18 mouse cellular contexts compared by ENCODE assay signal in the genomic region with DNA sequence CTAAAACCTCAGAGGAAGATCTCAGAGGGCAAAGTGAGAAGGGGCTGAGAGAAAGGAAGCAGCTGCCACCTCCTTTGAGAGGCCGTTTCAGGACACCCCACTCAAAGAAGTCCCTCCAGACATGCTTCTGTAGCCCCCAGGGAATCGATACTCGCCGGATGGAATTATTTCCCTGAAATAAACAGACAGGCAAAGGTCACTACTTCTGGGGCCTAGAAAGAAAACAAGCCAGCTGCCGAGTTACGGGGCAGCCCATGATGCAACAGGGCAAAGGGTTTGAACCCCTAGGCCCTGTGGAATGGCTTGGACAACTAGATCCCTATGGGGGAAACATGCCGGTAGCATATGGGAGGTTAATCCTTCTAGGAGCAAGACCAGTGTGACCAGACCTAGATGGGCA. TPM values are rescaled to one million over a fixed set of nuclear protein-coding genes. Genes with fewer than 3 reads are reported as not detected.
A peak's percentile ranks its signal among the peaks of the same experiment; 100 is the strongest.
DNase-seq lines count a peak whose midpoint lies in the region; ATAC-seq and TF ChIP-seq lines count a peak whose summit lies in the region.
"Had no signal": no experiment of that assay in that cellular context is flagged by ENCODE, and none has a peak within 500 bp of the region (broad histone marks: within the 10 kb centered on the region; RNA-seq: fewer than 3 reads in every experiment).

No protein-coding gene starts in this region.

- WGBS in heart, embryonic 12.5 days: 78% methylated on average over 7 of the region's 7 CpGs
- 55% methylated on average over 7 of the region's 7 CpGs for WGBS in embryonic facial prominence, embryonic 10.5 days
- 46% methylated on average over 7 of the region's 7 CpGs for WGBS in liver, embryonic 16.5 days (ENCODE audit: insufficient replicate concordance)

- DNase-seq in heart, adult 11 months: peak; percentile 94
- no peak for DNase-seq in layer of hippocampus, adult 2 months (ENCODE audit: low spot score in 2 of 2)
- DNase-seq in layer of hippocampus, postnatal 14 days (ENCODE audit: low spot score in 2 of 2): no peak
- no peak for DNase-seq in embryonic facial prominence, embryonic 10.5 days (ENCODE audit: low spot score)
- DNase-seq in thymus, postnatal 14 days: no peak
- DNase-seq: adrenal gland, postnatal 25 days; cerebellum, postnatal 25 days; gastrocnemius, postnatal 14 days; left cerebral cortex, postnatal 4 days; right cerebral cortex, postnatal 14 days had no signal

- peaks cover 21% of the 10 kb centered on the region for H3K36me3 ChIP-seq in heart, embryonic 12.5 days
- peaks cover 38% of the 10 kb centered on the region for H3K36me3 ChIP-seq in embryonic facial prominence, embryonic 10.5 days (replicated peaks)
- H3K36me3 ChIP-seq in liver, embryonic 16.5 days (ENCODE audit: control insufficient read depth, insufficient read depth): no peaks in the 10 kb centered on the region

- TF ChIP-seq CTCF in layer of hippocampus, adult 2 months (conservative IDR thresholded peaks at IDR 0.05): no peak

- no peak overlapping the region for H3K4me2 ChIP-seq in heart, embryonic 12.5 days
- H3K4me2 ChIP-seq in liver, embryonic 16.5 days (ENCODE audit: low read depth, low read length): no peak overlapping the region
- H3K4me2 ChIP-seq: heart, embryonic 15.5 days had no signal

- ATAC-seq in heart, embryonic 12.5 days (ENCODE audit: insufficient number of reproducible peaks, low FRiP score): no peak
- ATAC-seq in liver, embryonic 16.5 days (ENCODE audit: low read depth): peak; percentile 30; the same call in 1 of the 2 replicates
- no peak for ATAC-seq in megakaryocyte-erythroid progenitor cell, adult 5-6 weeks (replicated peaks; ENCODE audit: low FRiP score, low TSS enrichment, poor library complexity, severe bottlenecking)
- ATAC-seq: activated CD4-positive, CD25-positive, alpha-beta regulatory T cell, adult 4 months; hindbrain, embryonic 16.5 days; midbrain, embryonic 16.5 days had no signal

- H3K9ac ChIP-seq in heart, embryonic 12.5 days: no peak overlapping the region
- H3K9ac ChIP-seq in liver, embryonic 16.5 days (ENCODE audit: low read depth, low read length): no peak overlapping the region
- H3K9ac ChIP-seq: heart, embryonic 15.5 days had no signal

- H3K27me3 ChIP-seq in heart, embryonic 12.5 days (replicated peaks): no peaks in the 10 kb centered on the region
- H3K27me3 ChIP-seq in embryonic facial prominence, embryonic 10.5 days (replicated peaks; ENCODE audit: low read depth, poor library complexity, severe bottlenecking): no peaks in the 10 kb centered on the region
- H3K27me3 ChIP-seq in liver, embryonic 16.5 days (ENCODE audit: control insufficient read depth, insufficient read depth, low read depth, low read length): no peaks in the 10 kb centered on the region
- H3K27me3 ChIP-seq: heart, embryonic 15.5 days had no signal

- H3K4me1 ChIP-seq in heart, embryonic 12.5 days (replicated peaks): peaks cover 34% of the 10 kb centered on the region
- H3K4me1 ChIP-seq in embryonic facial prominence, embryonic 10.5 days: peaks cover 23% of the 10 kb centered on the region
- H3K4me1 ChIP-seq in liver, embryonic 16.5 days (ENCODE audit: control insufficient read depth, low read depth, low read length): no peaks in the 10 kb centered on the region

- no peak overlapping the region for H3K4me3 ChIP-seq in heart, embryonic 12.5 days
- H3K4me3 ChIP-seq in layer of hippocampus, adult 2 months: no peak overlapping the region
- no peak overlapping the region for H3K4me3 ChIP-seq in embryonic facial prominence, embryonic 10.5 days
- H3K4me3 ChIP-seq in liver, embryonic 16.5 days (ENCODE audit: low read depth, low read length): no peak overlapping the region
- H3K4me3 ChIP-seq: heart, embryonic 15.5 days had no signal

- H3K27ac ChIP-seq in heart, embryonic 12.5 days (ENCODE audit: poor library complexity, severe bottlenecking): no peak overlapping the region
- H3K27ac ChIP-seq in layer of hippocampus, adult 2 months: peak overlapping the region; percentile 69
- 0 out of 2 replicates have a peak overlapping the region, but pooled peaks have one; percentile 11 for H3K27ac ChIP-seq in embryonic facial prominence, embryonic 10.5 days (replicated peaks)
- no peak overlapping the region for H3K27ac ChIP-seq in liver, embryonic 16.5 days (ENCODE audit: low read length)
- H3K27ac ChIP-seq: heart, embryonic 15.5 days; kidney, postnatal 0 days had no signal

- no peaks in the 10 kb centered on the region for H3K9me3 ChIP-seq in heart, embryonic 12.5 days (replicated peaks)
- H3K9me3 ChIP-seq in embryonic facial prominence, embryonic 10.5 days: no peaks in the 10 kb centered on the region
- H3K9me3 ChIP-seq in liver, embryonic 16.5 days (replicated peaks; ENCODE audit: control insufficient read depth, low read length): no peaks in the 10 kb centered on the region
- H3K9me3 ChIP-seq: heart, embryonic 15.5 days had no signal

RNA-seq across cellular contexts. Expression of a gene that starts 16.0 kb away (rescaled TPM):
- 3.2 and 3.7 TPM in 2 replicates for polyA plus RNA-seq in heart, embryonic 12.5 days (2016; fragmentation: Nextera tagmentation; extraction: Ambion mirVana)
- 10 to 100 TPM; 47.9 to 51.4 TPM for total RNA-seq in layer of hippocampus, adult 2 months (2021)
- 10 to 100 TPM; 47.6 to 50.2 TPM for total RNA-seq in layer of hippocampus, postnatal 14 days (2021)
- 2.4 and 2.7 TPM in 2 replicates for polyA plus RNA-seq in embryonic facial prominence, embryonic 10.5 days (2016; fragmentation: Nextera tagmentation; extraction: Ambion mirVana)
- polyA plus RNA-seq in liver, embryonic 16.5 days (2015; fragmentation: Nextera tagmentation; extraction: Ambion mirVana): 0.13 and 0.14 TPM in 2 replicates
- 3.2 and 4.0 TPM in 2 replicates for total RNA-seq in megakaryocyte-erythroid progenitor cell, adult 5-6 weeks (2014; fragmentation: Nextera tagmentation)
- total RNA-seq in megakaryocyte-erythroid progenitor cell, adult 5-6 weeks (2017): 0.61 and 1.1 TPM in 2 replicates
- polyA plus RNA-seq: activated CD4-positive, CD25-positive, alpha-beta regulatory T cell, adult 4 months had no signal

Comparison
In these comparisons a context has a peak if more than half of its experiments do, and no peak if none do; other contexts are left out.
1. H3K27ac ChIP-seq: peak in layer of hippocampus, adult 2 months (single experiment) and embryonic facial prominence, embryonic 10.5 days (single experiment); none in heart, embryonic 12.5 days (single experiment) and liver, embryonic 16.5 days (single experiment).
2. RNA of a gene that starts 16.0 kb away (total RNA-seq): 47.9 to 51.4 TPM in layer of hippocampus, adult 2 months and 47.6 to 50.2 TPM in layer of hippocampus, postnatal 14 days; 0.61 to 4.0 TPM in megakaryocyte-erythroid progenitor cell, adult 5-6 weeks; every median in the first group is over 4 times any median in the second.